Mouse (Mus musculus) adrenal gland, postnatal 36 days (tissue): ENCODE measurements around the gene Tgfbr3. TPM values are rescaled to one million over a fixed set of nuclear protein-coding genes. Genes with fewer than 3 reads are reported as not detected.
A peak's percentile ranks its signal among the peaks of the same experiment; 100 is the strongest.

Experiments used
- DNase-seq, 2 experiments: peaks; one replicate each; pipeline ENCODE4 v3.0.0; 2021; ENCODE audit warnings: mixed read lengths in 1 of 2
- total RNA-seq, 2 experiments: library from RNA; stranded (reverse); gene quantifications; 2 replicates each; pipeline ENCODE4 v1.2.3; 2021

The Tgfbr3 gene
- total RNA-seq, 2 experiments from 2014 or later: 233 to 271 TPM

DNA sequence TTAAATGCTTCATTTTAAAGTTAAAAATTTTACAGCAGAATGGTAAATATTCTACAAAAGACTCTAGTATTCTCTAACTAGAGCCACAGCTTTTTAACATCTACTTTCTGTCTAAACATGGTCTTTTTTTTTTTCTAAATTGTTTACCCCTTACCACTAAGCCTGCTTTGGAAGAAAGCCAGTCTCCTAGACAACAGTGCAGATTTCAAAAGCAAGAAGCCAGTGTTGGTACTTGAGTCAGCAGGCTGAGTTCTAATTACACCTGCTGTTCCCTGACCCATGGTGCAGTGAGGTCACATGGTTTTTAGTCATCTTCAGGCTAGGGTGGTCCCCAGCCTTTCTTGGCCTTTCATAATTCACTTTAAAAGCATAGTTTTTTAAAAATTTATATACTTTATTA is 115.2 kb downstream of the Tgfbr3 start:
- no peak for DNase-seq

DNA sequence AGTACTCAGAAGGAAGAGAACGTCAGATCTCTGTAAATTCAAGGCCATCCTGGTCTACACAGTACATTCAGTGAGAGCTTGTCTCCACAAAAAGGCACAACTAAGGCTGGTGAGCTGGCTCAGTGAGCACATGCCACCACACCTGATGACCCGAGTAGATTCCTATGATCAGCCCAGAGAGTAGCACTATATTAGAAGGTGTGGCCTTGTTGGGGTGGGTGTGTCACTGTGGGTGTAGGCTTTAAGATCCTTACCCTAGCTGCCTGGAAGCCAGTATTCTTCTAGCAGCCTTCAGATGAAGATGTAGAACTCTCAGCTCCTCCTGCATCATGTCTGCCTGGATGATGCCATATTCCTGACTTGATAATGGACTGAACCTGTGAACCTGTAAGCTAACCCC is 115.9 kb downstream of the Tgfbr3 start:
- no peak for DNase-seq

DNA sequence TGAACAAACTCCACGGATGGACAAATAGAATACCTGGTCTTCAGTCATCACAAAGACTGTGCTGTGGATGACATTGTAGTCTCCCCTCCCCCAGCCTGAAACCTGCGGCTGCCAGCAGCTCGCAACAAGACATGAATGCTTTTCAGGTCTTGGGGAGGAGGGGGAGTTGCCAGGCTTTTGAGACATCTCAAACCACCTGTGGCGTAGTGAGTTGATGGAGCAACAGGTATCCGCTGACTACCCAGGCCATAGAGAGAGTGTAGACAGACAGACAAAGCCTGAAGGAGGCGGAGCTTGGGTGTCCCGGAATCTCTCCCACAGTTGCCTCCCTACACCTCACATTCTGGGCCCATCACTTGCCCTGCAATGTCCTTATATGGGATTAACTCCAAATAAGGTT is 117.6 kb downstream of the Tgfbr3 start:
- DNase-seq: no peak

DNA sequence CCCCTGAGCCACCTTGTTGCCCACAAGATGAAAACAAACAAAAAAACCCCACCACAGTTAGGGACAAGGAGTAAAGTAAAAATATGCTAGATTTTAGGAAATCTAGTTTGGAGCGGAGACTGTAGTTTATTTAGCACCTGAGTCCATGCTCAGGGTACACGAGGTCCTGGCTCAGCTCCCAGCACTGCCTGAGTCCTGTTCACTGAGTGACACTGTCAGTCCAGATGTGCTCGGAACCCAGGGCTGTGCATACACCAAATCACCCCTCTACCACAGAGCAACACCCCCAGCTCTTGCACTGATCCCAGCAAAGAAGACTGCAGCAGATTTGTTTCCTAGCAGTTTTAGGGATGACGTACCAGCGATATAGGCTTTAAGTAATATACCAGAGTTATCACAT is 119.6 kb downstream of the Tgfbr3 start:
- DNase-seq: no peak

DNA sequence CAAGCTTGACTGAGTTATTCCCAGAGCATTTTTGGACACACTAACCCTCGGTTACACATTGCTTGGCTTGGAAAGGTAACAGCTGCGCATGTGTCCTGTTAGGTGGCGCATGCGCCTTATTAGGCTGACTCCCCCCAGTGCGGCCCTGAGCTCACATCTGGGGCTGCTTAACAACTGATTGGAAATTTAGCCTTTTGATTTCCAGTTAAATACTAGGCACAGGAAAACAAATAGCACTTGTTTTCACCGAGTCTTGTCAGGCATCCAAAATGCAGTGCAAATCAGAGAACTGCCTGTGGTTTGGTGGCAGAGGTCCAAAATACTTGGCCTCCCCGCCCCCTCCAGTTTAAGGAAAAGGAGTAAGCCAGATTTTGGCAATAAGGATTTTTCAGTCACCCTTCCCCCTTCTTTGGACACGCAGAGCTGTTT is 121.5 kb downstream of the Tgfbr3 start:
- DNase-seq: peak; percentile 79 to 86

DNA sequence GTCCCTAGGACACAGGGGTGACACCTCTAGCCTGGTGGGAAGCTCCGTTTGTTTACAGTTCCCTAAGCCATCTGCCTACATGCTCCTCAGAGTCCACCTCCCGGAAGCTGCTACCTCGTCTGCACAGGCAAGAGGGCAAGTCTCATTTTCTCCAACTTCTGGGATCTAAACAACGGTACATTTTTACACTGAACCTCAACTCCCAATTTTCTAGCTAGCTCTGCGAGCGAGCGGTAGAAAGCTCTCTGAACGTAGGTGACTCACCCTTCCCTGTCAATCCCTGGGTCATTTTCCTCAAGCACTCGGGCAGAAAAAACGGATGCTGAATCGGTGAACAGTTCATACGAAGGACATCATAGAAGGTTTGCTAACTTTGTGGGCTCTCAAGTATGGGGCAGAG is 122.1 kb downstream of the Tgfbr3 start:
- peak; percentile 50 to 60 for DNase-seq

DNA sequence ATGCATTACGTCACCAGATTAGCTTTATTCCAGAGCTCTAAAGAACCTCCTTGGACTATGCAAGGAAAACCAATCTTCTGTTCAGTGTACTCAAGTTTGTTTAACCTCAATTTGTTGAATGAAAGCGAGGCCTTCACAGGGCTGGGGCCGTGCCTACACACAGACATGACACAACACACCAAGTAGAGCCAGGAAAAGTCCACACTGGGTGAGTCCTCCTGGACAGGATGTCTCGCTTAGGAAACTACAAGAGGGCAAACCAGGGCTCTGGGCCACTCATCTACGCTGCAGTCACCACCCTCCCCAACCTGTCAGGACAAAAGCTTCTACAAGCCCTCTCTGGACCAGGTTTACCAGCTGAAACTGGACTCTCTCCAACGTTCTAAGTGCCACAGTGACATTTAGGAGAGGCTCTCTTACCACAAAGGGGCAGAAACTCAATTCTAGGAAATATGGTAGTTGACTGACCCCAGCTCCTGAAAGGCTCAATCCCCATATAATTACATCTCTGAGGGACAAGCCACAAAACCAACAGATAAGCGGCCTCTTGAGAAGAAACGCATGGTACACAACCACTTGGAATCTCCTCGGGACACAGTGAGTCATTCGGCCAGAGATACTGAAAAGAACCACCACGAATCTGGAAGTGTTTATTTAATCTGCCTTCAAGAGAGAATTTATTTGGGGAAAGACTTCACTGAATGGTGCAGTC is 122.6 kb downstream of the Tgfbr3 start:
- DNase-seq: peak; percentile 60 to 64

DNA sequence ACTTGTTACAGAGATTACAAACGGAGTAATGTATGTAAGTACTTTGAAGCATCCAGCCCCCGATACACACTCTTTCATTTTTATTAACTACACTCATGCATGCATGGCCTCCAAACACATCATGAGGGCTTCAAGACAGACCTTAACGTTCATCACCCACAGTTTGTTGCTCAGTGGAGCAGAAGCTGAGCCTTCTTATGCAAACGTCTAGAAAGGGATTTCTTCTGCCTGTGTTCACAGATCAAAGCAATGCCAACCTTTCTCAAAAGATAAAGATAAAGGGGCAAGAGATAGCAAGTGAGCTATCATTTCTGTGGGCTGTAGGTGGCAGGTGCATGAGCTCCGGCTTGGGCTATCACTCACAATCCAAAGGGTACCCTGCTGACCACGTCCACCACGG is 123.7 kb downstream of the Tgfbr3 start:
- no peak for DNase-seq

DNA sequence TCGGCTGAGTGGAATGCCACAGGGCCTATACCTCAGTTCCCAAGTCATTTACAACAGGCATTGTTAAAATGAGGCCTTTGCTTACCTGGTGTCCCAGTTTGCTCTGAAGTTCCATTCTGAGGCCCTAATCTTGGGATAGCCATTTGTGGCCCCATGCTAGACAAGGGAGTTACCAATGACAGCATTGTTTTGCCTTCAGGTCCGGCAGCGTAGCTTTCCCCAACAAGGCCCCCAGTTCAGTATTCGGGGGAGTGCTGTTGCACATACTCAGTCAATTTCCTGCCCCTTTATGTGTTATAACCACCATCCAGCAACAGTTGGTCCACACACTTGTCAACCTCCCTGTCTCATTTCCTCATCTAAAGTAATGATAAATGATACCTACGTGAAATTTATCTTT is 124.2 kb downstream of the Tgfbr3 start:
- DNase-seq: no peak

DNA sequence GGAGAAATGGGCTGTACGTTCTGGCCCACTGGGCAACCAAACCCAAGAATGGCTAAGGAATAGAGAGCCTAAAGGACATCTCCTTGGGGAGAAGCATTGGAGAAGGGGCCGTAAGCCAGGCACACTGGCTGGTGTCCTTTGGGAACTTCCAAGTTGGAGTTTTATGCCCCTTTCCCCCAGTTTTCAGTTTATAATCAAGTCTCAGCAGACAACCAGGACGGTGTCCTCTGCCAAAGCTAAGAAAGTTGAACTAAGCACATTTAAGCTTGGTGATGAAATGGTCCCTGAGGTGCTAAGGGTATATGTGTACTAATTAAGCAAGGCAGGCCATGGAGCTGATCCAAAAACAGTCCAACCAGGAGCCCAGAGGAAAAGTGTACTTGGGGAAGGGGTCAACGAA is 124.6 kb downstream of the Tgfbr3 start:
- DNase-seq: no peak

DNA sequence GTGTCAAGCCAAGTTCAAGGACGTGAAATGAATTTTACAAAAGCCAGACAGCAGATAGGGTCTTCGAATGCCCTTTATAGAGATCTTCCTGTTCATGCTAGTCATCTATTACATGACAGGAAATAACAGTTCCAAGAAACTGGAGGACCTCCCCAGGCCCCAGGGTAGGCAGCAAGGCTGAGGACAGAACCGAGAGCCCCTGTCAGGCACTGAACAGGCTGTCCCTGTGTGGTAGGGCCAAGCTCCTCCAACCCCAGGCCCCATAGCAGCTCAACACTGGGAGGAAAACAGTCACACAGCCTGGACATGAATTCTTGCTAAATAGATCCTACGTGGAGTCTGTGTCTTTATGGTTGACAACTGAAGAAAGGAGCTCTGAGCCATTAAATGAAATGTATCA is 125.3 kb downstream of the Tgfbr3 start:
- DNase-seq: no peak

DNA sequence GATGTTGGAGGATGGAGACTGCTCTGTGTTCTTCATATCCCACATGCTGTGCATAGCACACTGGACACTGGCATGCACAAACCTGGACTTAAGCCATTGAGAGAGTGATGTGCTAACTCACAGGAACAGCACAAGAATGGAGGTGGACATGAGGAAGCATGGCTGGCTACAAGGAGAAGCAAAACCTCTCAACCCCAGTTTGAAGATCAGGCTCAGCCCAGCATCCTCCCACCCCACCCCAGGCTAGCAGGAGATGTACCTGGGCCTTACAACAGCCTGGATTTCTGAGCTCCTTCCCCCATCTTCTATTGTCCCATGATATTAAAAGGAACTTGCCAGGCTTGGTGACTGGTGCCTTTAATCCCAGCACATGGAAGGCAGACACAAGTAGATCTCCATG is 126.1 kb downstream of the Tgfbr3 start:
- DNase-seq: no peak

DNA sequence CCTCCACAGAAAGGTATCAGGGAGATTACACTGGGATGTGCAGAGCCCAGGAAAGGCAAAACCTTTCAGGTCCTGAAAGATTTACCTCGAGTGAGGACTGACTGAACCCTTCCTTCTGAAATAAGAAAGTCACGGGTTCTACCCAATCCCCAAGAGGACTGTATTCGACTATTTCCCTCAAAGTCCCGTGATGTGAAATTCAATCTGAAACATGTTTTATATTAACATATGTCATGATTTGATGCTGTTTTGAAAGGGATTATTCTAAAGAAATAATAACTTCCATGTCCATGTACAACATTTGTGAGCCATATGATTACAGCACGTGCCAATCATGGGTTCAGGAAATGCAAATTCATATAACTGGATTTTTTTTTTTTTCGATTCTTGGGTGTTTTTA is 126.6 kb downstream of the Tgfbr3 start:
- DNase-seq: no peak

DNA sequence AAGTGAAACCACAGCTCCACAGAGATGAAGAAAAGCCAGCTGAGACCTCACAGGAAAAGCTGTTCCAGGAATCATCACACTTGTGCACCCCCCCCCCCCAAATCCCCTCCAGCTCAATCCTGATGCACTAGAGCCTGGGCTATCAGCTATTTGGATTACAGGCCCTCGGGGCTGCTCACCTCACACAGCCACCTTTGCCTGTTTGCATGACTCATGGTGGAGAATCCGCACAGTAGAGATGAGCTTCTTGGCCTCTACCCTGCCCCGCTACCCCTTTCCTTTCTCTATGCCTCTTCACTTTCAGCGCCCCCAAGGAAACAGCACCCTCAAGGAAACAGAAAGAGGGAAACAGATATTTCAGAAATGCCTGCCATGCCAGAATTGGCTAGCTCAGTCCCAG is 127.1 kb downstream of the Tgfbr3 start:
- DNase-seq: no peak

DNA sequence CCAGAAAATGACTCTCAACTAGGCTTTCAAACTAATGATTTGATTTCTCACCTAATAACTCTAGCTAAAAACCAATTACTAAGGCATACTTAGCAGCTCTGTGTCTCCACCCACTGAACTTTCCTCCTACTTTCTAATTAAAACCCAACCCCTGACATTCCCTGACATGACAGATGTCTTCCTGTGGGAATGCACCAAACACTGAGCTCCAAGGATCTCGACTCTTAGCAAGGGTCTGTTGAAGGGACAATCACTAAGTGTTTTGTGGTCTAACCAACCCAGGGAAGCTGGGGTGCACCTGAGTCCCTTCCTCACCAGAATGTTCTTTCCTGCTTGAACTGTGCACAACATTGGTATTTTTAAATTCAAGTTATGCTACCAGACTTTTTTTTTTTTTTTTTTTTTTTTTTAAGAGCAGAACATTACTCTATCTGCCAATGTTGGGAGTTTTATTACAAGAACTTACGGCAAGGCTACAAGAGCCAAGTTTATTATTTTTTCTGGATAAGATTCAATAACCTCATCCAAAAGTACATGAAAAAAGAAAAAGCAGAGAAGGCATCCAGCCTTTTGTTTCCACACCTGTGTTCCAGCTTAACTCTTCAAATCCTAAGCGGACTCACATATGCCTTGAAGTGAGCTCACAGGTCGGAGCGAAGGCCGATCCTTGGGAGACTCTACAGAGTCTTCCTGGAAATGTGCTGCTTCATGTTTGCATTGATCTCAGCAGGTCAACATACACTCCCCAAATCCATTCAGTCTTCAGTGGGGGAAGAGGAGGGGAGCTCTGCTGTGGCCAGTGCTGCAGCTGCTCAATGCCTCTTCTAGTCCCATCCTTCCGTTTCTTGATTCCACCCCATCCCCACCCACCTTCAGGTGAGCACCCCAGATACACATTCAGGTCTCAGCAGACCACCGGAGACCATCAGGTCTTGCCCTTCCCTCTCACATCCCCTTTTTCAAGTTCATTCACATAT is 129.2 kb downstream of the Tgfbr3 start:
- no peak for DNase-seq

DNA sequence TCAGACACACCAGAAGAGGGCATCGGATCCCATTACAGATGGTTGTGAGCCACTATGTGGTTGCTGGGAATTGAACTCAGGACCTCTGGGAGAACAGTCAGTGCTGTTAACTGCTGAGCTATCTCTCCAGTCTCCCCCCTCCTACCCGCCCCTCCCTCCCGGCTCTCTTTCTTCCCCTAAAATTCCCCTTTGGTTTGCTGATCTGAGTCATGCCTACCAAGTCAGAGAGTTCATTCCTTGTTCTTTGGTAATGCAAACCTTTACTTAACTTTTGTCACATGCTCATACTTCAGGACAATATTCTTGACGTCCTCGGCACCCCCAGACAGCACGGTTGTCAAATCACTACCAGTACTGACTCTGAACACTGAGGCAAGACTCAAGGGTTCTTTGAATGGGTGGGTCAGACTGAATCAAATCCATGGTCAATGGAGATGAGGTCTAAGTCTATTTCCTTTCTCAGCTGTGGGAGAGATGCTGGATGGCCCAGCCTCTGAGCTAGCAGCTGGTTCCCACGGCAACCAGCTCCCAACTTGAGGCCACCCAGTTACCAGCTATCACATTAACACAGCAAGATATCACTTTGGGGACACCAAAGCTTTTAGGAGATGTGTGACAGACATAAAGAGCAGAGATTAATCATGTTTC is 130.8 kb downstream of the Tgfbr3 start:
- DNase-seq: no peak

DNA sequence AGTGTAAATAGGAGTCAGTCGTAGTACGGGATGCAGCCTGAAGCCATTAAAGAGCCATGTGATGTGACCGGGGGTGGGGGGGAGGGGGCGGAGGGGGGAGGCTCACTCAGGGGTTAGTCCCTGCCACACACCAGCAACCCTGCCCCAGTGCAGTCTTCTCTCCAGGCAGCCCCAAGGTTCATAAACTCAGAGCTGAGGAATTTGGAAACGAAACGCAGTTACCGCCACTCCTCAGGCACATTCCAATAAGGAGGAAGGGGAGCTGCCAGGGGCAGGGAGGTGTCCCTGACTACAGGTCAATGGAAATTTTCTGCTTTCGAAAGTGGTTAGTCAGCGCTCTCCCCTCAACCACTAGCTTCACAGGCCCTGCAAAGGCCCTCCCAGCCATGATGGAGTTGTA is 132.0 kb downstream of the Tgfbr3 start:
- DNase-seq: peak; percentile 69 to 72

DNA sequence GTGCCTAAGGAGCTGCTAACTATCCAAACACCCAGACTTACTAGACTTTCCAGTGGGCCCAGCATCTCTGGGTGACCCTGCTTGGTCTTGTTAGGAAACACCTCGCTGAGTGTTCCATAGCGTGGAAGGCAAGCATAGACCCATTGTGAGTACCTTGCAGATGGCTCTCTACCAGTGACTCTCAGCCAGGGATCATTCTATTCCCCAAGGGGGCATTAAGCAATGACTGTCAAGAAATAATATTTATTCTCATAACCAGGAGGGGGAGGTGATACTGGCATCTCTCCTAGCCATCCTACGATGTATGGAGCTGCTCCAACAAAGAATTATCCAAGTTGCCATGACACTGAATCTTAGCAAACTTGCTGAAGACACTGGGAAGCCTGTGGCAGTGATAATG is 133.3 kb downstream of the Tgfbr3 start:
- no peak for DNase-seq

DNA sequence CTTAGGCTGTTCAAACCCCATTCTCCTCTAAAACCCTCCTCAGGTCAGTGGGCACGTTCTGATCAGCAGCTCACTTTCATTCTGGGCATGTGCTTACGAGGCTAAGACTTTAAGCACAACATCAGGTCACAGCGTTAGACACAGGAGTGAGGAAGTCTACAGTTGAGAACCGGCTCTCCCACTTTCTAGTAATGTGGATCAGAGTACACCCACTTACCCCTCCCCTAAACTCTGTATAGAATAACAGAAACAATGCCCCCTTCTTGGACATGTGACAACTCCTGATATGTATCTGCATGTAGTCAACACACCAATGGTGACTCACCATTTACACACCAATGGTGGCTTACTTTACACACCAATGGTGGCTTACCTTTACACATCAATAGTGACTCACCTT is 136.4 kb downstream of the Tgfbr3 start:
- no peak for DNase-seq

DNA sequence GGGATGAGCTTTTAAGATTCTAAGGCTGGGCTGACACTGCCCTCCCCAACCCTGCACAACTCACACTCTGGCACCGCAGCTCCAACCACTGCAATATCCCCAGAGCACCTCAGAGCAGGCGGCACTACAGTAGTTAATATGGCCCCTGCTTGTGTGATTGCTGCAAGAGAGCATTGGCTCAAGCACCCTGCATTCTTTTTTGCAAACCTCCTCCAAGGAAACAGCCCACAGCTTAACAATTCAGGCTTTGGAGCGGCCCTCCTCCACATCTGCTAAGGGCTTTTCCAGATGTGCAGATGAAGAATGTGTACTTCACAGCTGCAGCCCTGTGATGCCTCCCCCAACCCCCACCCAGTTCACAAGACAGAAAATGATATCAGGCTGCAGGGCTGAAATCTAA is 138.1 kb downstream of the Tgfbr3 start:
- DNase-seq: no peak

DNA sequence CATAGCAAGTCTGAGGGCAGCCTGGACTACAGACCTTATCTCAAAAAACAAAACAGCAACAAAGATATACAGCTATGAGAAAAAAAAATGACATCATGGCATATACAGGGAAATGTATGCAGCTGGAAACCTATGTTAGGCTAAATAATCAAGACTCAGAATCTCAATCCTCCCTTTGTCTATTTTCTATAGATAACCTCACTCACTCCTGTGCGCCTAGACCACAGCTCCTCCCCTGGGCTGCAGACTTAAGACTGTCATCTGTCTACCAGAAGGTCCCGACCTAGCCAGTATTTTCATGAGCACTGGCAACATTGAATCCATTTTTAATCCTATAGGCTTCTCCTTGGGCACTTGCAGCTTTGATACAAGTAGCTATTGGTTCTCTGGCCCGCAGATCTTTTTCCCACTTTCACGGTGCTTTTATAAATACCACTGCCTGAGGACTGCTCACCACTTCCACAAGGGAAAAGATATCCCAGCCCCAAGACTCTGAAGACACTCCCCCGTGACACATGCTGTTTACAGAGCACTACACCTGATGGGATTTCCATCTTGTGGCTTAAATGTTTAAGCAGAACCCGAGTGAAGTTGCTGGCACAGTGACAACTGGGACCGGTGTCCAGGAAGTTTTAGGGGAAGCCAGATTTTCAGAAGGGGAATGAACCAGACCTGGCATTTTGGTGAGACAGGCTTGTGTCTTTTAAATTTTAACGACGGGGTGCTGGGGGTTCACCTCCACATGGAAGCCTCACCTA is 138.7 kb downstream of the Tgfbr3 start:
- no peak for DNase-seq
